Mouse (Mus musculus) CH12.LX (cell line): ENCODE data around the gene Steap4. TPM values are rescaled to one million over a fixed set of nuclear protein-coding genes. Genes with fewer than 3 reads are reported as not detected.

Source experiments
- DNase-seq: peaks from one replicate; pipeline ENCODE4 v3.0.0-alpha.2; 2013; ENCODE audit errors: extremely low read depth
- H3K27ac ChIP-seq: 2 replicates; pipeline ENCODE4 v1.5.1; 2012; ENCODE audit warnings: low read depth, mild to moderate bottlenecking, control low read depth, moderate library complexity; ENCODE audit not compliant: insufficient read depth
- H3K27me3 ChIP-seq: replicated peaks from 2 replicates; pipeline ENCODE3; 2012; ENCODE audit warnings: inconsistent platforms
- H3K36me3 ChIP-seq, 2 experiments: replicated peaks in 1 of 2; 2 replicates each; pipeline versions ENCODE3 to v1.6.1; 2012; ENCODE audit warnings: inconsistent platforms in 1 of 2, low read length in 1 of 2, mild to moderate bottlenecking in 1 of 2, mixed read lengths in 1 of 2, moderate library complexity in 1 of 2; ENCODE audit not compliant: control insufficient read depth in 1 of 2, insufficient read depth in 1 of 2
- H3K4me1 ChIP-seq, 2 experiments: 2 replicates each; pipeline ENCODE4 v1.6.1; 2012; ENCODE audit warnings: inconsistent platforms in 1 of 2, moderate library complexity in 1 of 2; ENCODE audit not compliant: insufficient read depth in 2 of 2, control insufficient read depth in 1 of 2
- H3K4me2 ChIP-seq: 2 replicates; pipeline ENCODE4 v1.6.1; 2012; ENCODE audit warnings: low read depth, mild to moderate bottlenecking, control low read depth; ENCODE audit not compliant: poor library complexity, insufficient read depth, severe bottlenecking
- H3K4me3 ChIP-seq, 3 experiments: fragments of 150-350 bp in 1 of 3; sonication (generic) in 1 of 3; replicated peaks in 1 of 3; 2 replicates each; pipeline versions ENCODE3 to v1.5.1; 2011 to 2012; ENCODE audit warnings: low read depth in 2 of 3, low read length in 2 of 3, mild to moderate bottlenecking in 2 of 3, moderate library complexity in 2 of 3, control low read depth in 1 of 3, improper control_type of control experiment in 1 of 3, inconsistent platforms in 1 of 3, mixed read lengths in 1 of 3; ENCODE audit not compliant: poor library complexity in 1 of 3
- H3K79me2 ChIP-seq: replicated peaks from 2 replicates; pipeline ENCODE4 v1.6.1; 2012; ENCODE audit warnings: mild to moderate bottlenecking, moderate library complexity; ENCODE audit not compliant: control insufficient read depth, poor library complexity, insufficient read depth, severe bottlenecking; ENCODE audit errors: extremely low read depth
- H3K9ac ChIP-seq: 2 replicates; pipeline ENCODE4 v1.6.1; 2012; ENCODE audit warnings: low read depth, mild to moderate bottlenecking, control low read depth, moderate library complexity; ENCODE audit not compliant: insufficient read depth
- H3K9me3 ChIP-seq: replicated peaks from 2 replicates; pipeline ENCODE3; 2012; ENCODE audit warnings: low read length, inconsistent platforms, mixed read lengths
- BHLHE40 ChIP-seq: IDR thresholded peaks from 2 replicates; pipeline ENCODE4 v1.6.1; 2011; ENCODE audit warnings: mild to moderate bottlenecking, low read depth, low read length, improper control_type of control experiment
- CHD1 ChIP-seq: IDR thresholded peaks from 2 replicates; pipeline ENCODE4 v1.6.1; 2012; ENCODE audit warnings: low read depth, low read length, improper control_type of control experiment, inconsistent platforms
- CHD2 ChIP-seq: IDR thresholded peaks from 2 replicates; pipeline ENCODE4 v1.6.1; 2011; ENCODE audit warnings: low read length, improper control_type of control experiment
- EP300 ChIP-seq: IDR thresholded peaks from 2 replicates; pipeline ENCODE4 v1.6.1; 2011; ENCODE audit warnings: low read length, improper control_type of control experiment
- GABPA ChIP-seq: IDR thresholded peaks from 2 replicates; pipeline ENCODE4 v1.6.1; 2012; ENCODE audit warnings: low read depth, low read length, improper control_type of control experiment, inconsistent platforms; ENCODE audit not compliant: insufficient replicate concordance
- IRF4 ChIP-seq: IDR thresholded peaks from 2 replicates; pipeline ENCODE4 v1.6.1; 2014; ENCODE audit warnings: low read depth, mild to moderate bottlenecking, inconsistent platforms, low read length, improper control_type of control experiment
- JUN ChIP-seq: IDR thresholded peaks from 2 replicates; pipeline ENCODE4 v1.6.1; 2011; ENCODE audit warnings: low read depth, mild to moderate bottlenecking, low read length, improper control_type of control experiment, moderate library complexity; ENCODE audit not compliant: insufficient read depth
- JUND ChIP-seq: conservative IDR thresholded peaks from 2 replicates; pipeline ENCODE4 v1.6.1; 2011; ENCODE audit warnings: low read depth, low read length, improper control_type of control experiment
- KAT2A ChIP-seq: IDR thresholded peaks from 2 replicates; pipeline ENCODE4 v1.6.1; 2012; ENCODE audit warnings: low read length, improper control_type of control experiment, inconsistent platforms; ENCODE audit not compliant: insufficient replicate concordance
- MAZ ChIP-seq: IDR thresholded peaks from 2 replicates; pipeline ENCODE4 v1.6.1; 2012; ENCODE audit warnings: low read depth, mild to moderate bottlenecking, inconsistent platforms, low read length, improper control_type of control experiment, moderate library complexity
- MEF2A ChIP-seq: IDR thresholded peaks from 2 replicates; pipeline ENCODE4 v1.6.1; 2014; ENCODE audit warnings: low read depth, mild to moderate bottlenecking, inconsistent platforms, low read length, improper control_type of control experiment, borderline replicate concordance
- MYC ChIP-seq: IDR thresholded peaks from 2 replicates; pipeline ENCODE4 v1.6.1; 2011; ENCODE audit warnings: low read depth, mild to moderate bottlenecking, improper control_type of control experiment, low read length
- NRF1 ChIP-seq: IDR thresholded peaks from 2 replicates; pipeline ENCODE4 v1.6.1; 2014; ENCODE audit warnings: low read depth, mild to moderate bottlenecking, inconsistent platforms, low read length, improper control_type of control experiment, moderate library complexity
- RAD21 ChIP-seq: IDR thresholded peaks from 2 replicates; pipeline ENCODE4 v1.6.1; 2011; ENCODE audit warnings: low read depth, mild to moderate bottlenecking, low read length, improper control_type of control experiment, moderate library complexity
- RCOR1 ChIP-seq: conservative IDR thresholded peaks from 2 replicates; pipeline ENCODE4 v1.6.1; 2012; ENCODE audit warnings: low read depth, mild to moderate bottlenecking, inconsistent platforms, low read length, improper control_type of control experiment
- TBP ChIP-seq: conservative IDR thresholded peaks from 2 replicates; pipeline ENCODE4 v1.6.1; 2011; ENCODE audit warnings: low read depth, low read length, improper control_type of control experiment
- UBTF ChIP-seq: IDR thresholded peaks from 2 replicates; pipeline ENCODE4 v1.6.1; 2012; ENCODE audit warnings: low read depth, mild to moderate bottlenecking, inconsistent platforms, low read length, improper control_type of control experiment, moderate library complexity
- ZKSCAN1 ChIP-seq: IDR thresholded peaks from 2 replicates; pipeline ENCODE4 v1.6.1; 2012; ENCODE audit warnings: low read depth, inconsistent platforms, low read length, improper control_type of control experiment, borderline replicate concordance
- ZMIZ1 ChIP-seq: IDR thresholded peaks from 2 replicates; pipeline ENCODE4 v1.6.1; 2012; ENCODE audit warnings: low read depth, mild to moderate bottlenecking, inconsistent platforms, low read length, improper control_type of control experiment
- dilution Hi-C: fragments of 300-500 bp; cut with MboI; formaldehyde crosslinking; loops from 2 replicates; pipeline ENCODE4 v1.14.3; 2020; ENCODE audit warnings: low sequenced_read_pairs; ENCODE audit not compliant: extremely low pct_unique_long_range_greater_than_20kb, extremely low pct_ligation_motif_present
- in situ Hi-C: fragments of 300-500 bp; cut with MboI; formaldehyde crosslinking; loops from 3 replicates; pipeline ENCODE4 v1.14.3; 2019; ENCODE audit warnings: low sequenced_read_pairs, low pct_ligation_motif_present, low pct_unique_long_range_greater_than_20kb, mixed read lengths
- polyA plus RNA-seq: library from polyadenylated mRNA; unstranded; fragments of >175 nt; gene quantifications from 2 replicates; pipeline ENCODE4 v1.2.1, GENCODE M21; 2012; ENCODE audit warnings: low read depth; ENCODE audit not compliant: insufficient read length
- total RNA-seq, 2 experiments: library from RNA; depleted of rRNA; stranded (reverse); fragments of 300-350 nt in 1 of 2; fragments of >200 nt in 1 of 2; gene quantifications; 2 replicates each; pipeline ENCODE4 v1.2.3; 2012 to 2014

Steap4 gene
- total and polyA plus RNA-seq, 3 experiments: 0.08 TPM; not detected in 2

DNA sequence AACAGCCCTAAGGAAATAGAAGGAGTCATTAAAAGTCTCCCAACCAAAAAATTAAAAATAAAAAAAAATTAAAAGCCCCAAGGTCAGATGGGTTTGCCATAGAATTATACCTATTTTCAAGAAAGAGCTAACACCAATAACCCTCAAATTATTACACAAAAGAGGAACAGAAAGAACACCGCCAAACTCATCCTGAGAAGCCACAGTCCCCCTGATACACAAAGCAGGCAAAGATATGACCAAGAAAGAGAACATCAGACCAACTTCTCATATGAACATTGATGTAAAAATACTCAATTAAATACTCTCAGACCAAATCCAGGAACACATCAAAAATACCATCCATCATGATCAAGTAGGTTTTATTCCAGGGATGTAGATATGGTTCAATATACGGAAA, 36.8 kb downstream of the Steap4 start:
- in situ Hi-C loops: no loop called here
- no peak overlapping the region for H3K4me3 ChIP-seq

DNA sequence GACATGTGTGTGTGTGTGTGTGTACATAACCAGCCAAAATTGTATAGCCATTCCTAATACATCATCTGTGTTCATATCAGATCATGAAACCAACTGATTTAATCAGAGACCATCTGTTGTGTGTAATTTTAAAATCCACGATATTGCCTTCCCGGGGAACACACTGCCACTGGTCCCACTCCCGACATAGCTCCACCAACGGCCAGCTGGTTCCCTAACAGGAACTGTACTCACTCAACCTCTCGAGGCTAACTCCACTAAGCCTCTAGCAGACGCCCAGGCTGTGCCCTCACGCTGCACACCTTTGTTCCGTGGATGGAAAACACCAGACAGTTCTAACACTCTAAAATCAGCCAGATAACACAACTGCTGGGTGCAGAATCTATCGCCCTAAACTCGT, 40.2 kb downstream of the Steap4 start:
- Histone ChIP-seq H3K79me2 (no peaks in the 10 kb centered on the region), H3K9me3 (no peaks in the 10 kb centered on the region), H3K27me3 (no peaks in the 10 kb centered on the region), H3K27ac (no peak overlapping the region), H3K9ac (no peak overlapping the region), H3K4me1 (peaks cover 3 to 4% of the 10 kb centered on the region in 2 experiments; a peak in 3 of 4 replicates), H3K4me2 (no peak overlapping the region), H3K4me3 (no peak overlapping the region), H3K36me3 (no peaks in the 10 kb centered on the region)
- in situ Hi-C loops: no loop called here
- dilution Hi-C loops: no loop called here
- no peak for DNase-seq
- TF ChIP-seq UBTF (no peak), MYC (no peak), MAZ (no peak), JUN (no peak), TBP (no peak), BHLHE40 (no peak), EP300 (no peak), RAD21 (no peak), JUND (no peak), KAT2A (no peak), MEF2A (no peak), CHD2 (no peak), CHD1 (no peak), NRF1 (no peak), ZKSCAN1 (no peak), RCOR1 (no peak), GABPA (no peak)

More for the DNA sequence above, 36.8 kb downstream of the Steap4 start:
- no peaks in the 10 kb centered on the region for H3K36me3 ChIP-seq
- DNase-seq: peak; percentile 55
- no peak overlapping the region for H3K4me2 ChIP-seq
- dilution Hi-C loops: no loop called here
- H3K27ac ChIP-seq: no peak overlapping the region
- peaks cover 3 to 6% of the 10 kb centered on the region in 2 experiments; a peak in 3 of 4 replicates for H3K4me1 ChIP-seq
- no peaks in the 10 kb centered on the region for H3K79me2 ChIP-seq
- H3K9me3 ChIP-seq: no peaks in the 10 kb centered on the region
- H3K9ac ChIP-seq: no peak overlapping the region
- no peaks in the 10 kb centered on the region for H3K27me3 ChIP-seq
- TF ChIP-seq EP300 (peak; percentile 75), ZMIZ1 (no peak), BHLHE40 (0 out of 2 replicates have a peak, but pooled peaks have one; percentile 5), IRF4 (peak; percentile 83)
